Mouse (Mus musculus): ENCODE data around the gene Col10a1. TPM values are rescaled to one million over a fixed set of nuclear protein-coding genes. Genes with fewer than 3 reads are reported as not detected.
"Not testable (repeated sequence)": the region's sequence is repeated elsewhere in the genome, so short reads cannot be mapped to it uniquely, and the experiment has no call there.

Gene Col10a1
- polyA plus RNA-seq (2015; fragmentation: Nextera tagmentation; extraction: Ambion mirVana) = 0.12 and 0.20 TPM in 2 replicates

DNA sequence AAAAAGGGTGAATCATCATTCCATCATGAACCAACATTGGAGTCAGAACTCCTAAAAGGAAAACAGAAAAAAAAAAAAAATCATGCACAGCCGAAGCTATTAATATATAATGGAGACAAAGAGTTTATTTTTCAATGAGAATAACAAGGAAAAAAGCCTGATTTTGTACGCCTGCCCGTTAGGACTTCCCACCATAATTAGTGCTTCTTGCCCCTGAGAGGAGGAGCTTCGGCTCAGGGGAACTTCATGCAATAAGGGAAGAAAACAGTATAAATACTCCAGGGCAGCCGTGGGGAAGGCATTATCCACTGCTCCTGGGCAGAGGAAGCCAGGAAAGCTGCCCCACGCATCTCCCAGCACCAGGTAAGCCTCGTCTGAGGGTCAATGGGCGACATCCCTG, at the start of gene Col10a1:
TSS of gene Col10a1 (plus strand) at position 301 of the 400 bp plus-strand sequence.
- Histone ChIP-seq H3K4me1 (replicated peaks) (no peaks in the 10 kb centered on the region), H3K27ac (replicated peaks) (no peak within 1 kb of the TSS), H3K4me2 (no peak within 1 kb of the TSS), H3K4me3 (no peak within 1 kb of the TSS), H3K9ac (no peak within 1 kb of the TSS), H3K36me3 (no peaks in the 10 kb centered on the region), H3K27me3 (no peaks in the 10 kb centered on the region), H3K9me3 (no peaks in the 10 kb centered on the region)
- WGBS = 76% methylated on average over 8 of the region's 8 CpGs
- no peak for ATAC-seq (ENCODE audit: low FRiP score, low read depth)

DNA sequence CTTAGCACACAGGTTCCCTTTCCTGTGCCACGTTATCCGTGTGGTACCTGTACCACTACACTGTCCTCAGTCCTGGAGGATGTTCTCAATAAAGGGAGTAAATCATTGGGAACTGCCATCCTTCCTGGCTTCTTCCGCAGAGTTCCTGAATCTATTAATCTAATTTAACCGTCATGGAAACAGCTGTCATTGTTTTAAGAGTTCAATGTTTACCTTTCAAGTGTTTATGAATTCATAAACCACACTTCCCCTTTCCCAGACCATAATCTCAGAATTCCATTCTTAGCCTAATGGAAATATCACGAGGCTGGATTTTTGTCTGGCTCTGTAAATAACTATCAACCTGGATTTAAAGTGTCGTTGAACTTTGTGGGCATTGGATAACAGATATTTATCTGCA, 48.8 kb upstream of the Col10a1 start:
- WGBS = 81% methylated on average over 6 of the region's 6 CpGs

DNA sequence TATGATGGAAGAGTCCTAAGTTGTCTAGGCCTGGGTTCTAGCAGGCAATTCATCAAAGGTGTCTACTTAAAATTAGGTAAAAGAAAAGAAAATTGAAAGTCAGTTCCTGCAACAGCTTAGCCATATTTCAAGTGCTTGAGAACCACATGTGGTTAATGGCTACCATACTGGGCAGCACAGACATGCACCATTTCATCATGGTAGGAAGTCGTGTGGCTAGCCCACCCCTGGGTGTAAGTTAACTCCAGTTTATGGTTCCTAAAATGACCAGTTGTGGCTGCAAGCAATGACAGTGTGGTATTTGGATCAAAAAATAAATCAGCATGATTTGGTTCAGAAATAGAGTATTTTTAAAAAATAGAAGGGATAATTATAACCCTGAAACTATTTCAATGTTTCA, 47.9 kb upstream of the Col10a1 start:
- no peak for ATAC-seq (ENCODE audit: low FRiP score, low read depth)
- 69% methylated on average over 1 of the region's 1 CpGs for WGBS
- no peak overlapping the region for H3K9ac ChIP-seq

More for the DNA sequence above, 48.8 kb upstream of the Col10a1 start:
- Histone ChIP-seq H3K4me1 (replicated peaks) (no peaks in the 10 kb centered on the region), H3K9ac (no peak overlapping the region), H3K4me3 (no peak overlapping the region), H3K27ac (replicated peaks) (no peak overlapping the region), H3K9me3 (no peaks in the 10 kb centered on the region), H3K4me2 (no peak overlapping the region), H3K27me3 (no peaks in the 10 kb centered on the region), H3K36me3 (no peaks in the 10 kb centered on the region)
- no peak for ATAC-seq (ENCODE audit: low FRiP score, low read depth)

DNA sequence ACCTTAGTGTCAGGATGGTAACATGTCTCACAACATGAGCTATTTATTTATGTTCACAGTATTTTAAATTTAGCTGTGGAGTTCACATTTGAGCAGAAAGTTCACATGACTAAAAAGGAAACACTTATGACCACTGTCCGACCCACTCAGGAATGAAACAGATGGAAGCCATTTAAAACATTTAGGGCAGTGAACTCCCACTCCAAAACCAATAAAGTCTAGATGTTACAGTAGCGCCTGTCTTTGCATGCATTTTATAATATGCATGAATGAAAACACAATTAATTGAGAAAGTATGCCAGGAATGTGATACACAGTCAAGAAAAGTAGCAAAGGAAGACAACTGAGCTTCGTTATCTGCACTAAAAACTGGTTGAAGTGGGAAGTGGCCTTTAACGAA, 37.6 kb upstream of the Col10a1 start:
- H3K27ac ChIP-seq (replicated peaks) = no peak overlapping the region
- no peaks in the 10 kb centered on the region for H3K9me3 ChIP-seq
- no peak for ATAC-seq (ENCODE audit: low FRiP score, low read depth)
- 88% methylated on average over 4 of the region's 4 CpGs for WGBS
- no peak overlapping the region for H3K4me2 ChIP-seq
- H3K9ac ChIP-seq = no peak overlapping the region
- no peaks in the 10 kb centered on the region for H3K36me3 ChIP-seq
- no peaks in the 10 kb centered on the region for H3K27me3 ChIP-seq
- H3K4me1 ChIP-seq (replicated peaks) = no peaks in the 10 kb centered on the region
- no peak overlapping the region for H3K4me3 ChIP-seq

More for the DNA sequence above, 47.9 kb upstream of the Col10a1 start:
- no peak overlapping the region for H3K4me3 ChIP-seq
- no peak overlapping the region for H3K4me2 ChIP-seq
- no peaks in the 10 kb centered on the region for H3K27me3 ChIP-seq
- no peak overlapping the region for H3K27ac ChIP-seq (replicated peaks)
- H3K4me1 ChIP-seq (replicated peaks) = no peaks in the 10 kb centered on the region
- no peaks in the 10 kb centered on the region for H3K36me3 ChIP-seq
- no peaks in the 10 kb centered on the region for H3K9me3 ChIP-seq

DNA sequence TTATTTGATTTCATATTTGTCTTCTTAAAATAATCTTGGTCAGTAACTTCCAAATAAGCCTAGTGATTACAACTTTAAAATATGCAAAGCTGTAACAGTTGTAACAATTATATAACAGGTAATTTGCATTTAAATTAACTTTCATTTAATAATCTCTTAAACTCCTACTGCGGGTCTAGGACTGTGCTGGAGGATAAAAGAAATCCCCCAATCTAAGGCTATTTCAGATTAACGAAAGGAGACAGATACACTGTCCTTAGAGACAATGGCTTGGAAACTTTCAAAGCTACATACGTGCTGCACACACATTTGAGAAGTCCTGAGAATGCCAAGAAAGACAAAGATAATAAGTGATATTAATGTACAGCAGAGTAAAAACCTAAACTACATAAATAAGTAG, 31.5 kb upstream of the Col10a1 start:
- H3K36me3 ChIP-seq = no peaks in the 10 kb centered on the region
- no peak overlapping the region for H3K4me2 ChIP-seq
- WGBS = 70% methylated on average over 3 of the region's 3 CpGs
- H3K9ac ChIP-seq = no peak overlapping the region
- no peaks in the 10 kb centered on the region for H3K9me3 ChIP-seq
- H3K4me3 ChIP-seq = no peak overlapping the region
- ATAC-seq (ENCODE audit: low FRiP score, low read depth) = no peak
- H3K4me1 ChIP-seq (replicated peaks) = no peaks in the 10 kb centered on the region
- no peak overlapping the region for H3K27ac ChIP-seq (replicated peaks)
- no peaks in the 10 kb centered on the region for H3K27me3 ChIP-seq

DNA sequence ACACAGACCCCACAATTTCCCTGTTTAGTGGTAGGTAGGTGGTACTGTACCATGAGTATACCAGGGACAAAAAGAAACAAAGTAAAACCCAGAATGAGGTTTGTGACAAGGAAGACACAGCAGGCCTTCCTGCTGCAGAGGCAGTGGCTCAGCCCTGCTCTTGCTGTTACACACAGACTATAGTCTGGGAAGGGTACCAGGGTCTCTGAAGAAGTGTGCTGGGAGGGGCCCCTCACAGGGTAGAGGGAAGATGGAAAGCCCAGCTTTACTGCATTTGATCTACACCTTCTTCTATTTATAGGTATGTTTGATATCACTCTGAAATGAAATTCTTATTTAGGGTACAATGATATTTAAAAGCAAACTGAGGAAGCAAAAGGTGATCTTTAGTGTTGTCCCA, 26.0 kb upstream of the Col10a1 start:
- Histone ChIP-seq H3K36me3 (no peaks in the 10 kb centered on the region), H3K9me3 (no peaks in the 10 kb centered on the region), H3K4me2 (no peak overlapping the region), H3K27me3 (no peaks in the 10 kb centered on the region), H3K4me1 (replicated peaks) (no peaks in the 10 kb centered on the region), H3K27ac (replicated peaks) (no peak overlapping the region), H3K4me3 (no peak overlapping the region), H3K9ac (no peak overlapping the region)
- ATAC-seq (ENCODE audit: low FRiP score, low read depth) = no peak

DNA sequence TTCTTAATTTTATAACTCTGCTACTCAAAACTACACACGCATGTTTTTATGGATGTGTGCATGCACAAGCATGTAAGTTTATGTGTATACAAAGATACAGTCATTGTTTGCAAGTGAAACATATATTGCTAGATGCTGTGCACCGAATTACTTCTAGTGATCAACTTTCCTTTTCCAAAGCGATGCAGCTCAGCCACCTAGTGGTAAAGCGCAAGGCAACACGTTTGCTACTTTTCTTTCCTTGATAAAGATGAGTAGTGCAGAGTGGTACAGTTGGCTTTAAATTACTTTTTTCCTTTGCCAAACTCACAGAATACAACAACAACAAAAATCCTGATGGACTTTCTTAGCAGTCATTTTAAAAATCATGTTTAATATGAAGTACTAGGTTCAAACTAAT, 21.6 kb upstream of the Col10a1 start:
- Histone ChIP-seq H3K27me3 (no peaks in the 10 kb centered on the region), H3K4me2 (no peak overlapping the region), H3K9me3 (no peaks in the 10 kb centered on the region), H3K4me3 (no peak overlapping the region), H3K4me1 (replicated peaks) (no peaks in the 10 kb centered on the region), H3K9ac (no peak overlapping the region), H3K36me3 (no peaks in the 10 kb centered on the region), H3K27ac (replicated peaks) (no peak overlapping the region)
- WGBS = 69% methylated on average over 5 of the region's 5 CpGs
- no peak for ATAC-seq (ENCODE audit: low FRiP score, low read depth)

DNA sequence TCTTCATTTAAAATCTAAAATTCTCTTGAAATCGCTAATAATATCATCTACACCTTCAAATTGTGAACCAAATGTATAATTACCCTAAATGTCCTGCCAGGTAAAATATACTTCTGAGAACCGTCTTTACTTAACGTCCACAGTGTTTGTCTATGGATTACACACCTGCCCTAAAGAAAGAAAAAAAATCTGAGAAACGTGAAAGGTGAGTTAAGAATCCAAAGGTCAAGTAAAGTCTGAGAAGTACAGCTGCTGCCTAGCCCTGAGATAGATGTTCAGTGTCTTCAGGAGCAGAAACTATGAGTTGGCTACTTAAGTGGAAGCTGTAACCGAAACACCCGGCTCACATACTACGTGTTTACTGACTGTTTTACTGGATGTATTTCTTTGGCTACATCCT, 16.4 kb upstream of the Col10a1 start:
- no peak overlapping the region for H3K4me2 ChIP-seq
- no peak overlapping the region for H3K4me3 ChIP-seq
- no peak overlapping the region for H3K27ac ChIP-seq (replicated peaks)
- H3K9ac ChIP-seq = no peak overlapping the region
- H3K27me3 ChIP-seq = no peaks in the 10 kb centered on the region
- no peaks in the 10 kb centered on the region for H3K9me3 ChIP-seq
- ATAC-seq (ENCODE audit: low FRiP score, low read depth) = no peak
- 89% methylated on average over 7 of the region's 7 CpGs for WGBS
- no peaks in the 10 kb centered on the region for H3K36me3 ChIP-seq
- H3K4me1 ChIP-seq (replicated peaks) = no peaks in the 10 kb centered on the region

DNA sequence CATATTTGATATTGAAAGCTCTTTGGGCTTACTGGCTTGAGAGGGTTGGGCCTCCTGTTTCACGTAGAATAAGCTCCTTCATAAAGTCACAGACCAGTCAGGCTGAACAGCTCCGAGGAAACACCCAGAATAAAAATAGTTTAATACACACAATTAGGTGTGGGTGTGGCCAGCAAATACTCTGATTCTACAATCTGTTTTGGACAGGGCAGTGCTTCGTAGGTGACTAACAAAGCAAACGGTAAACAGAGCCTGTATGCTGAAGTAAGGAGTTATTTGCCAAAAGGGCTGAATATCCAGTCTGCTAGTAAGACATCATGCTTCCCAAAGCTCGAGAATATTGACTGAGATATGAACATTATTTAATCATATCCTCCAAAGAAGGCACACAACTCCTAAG, 4.1 kb upstream of the Col10a1 start:
- no peaks in the 10 kb centered on the region for H3K9me3 ChIP-seq
- no peaks in the 10 kb centered on the region for H3K4me1 ChIP-seq (replicated peaks)
- no peak for ATAC-seq (ENCODE audit: low FRiP score, low read depth)
- no peaks in the 10 kb centered on the region for H3K27me3 ChIP-seq
- WGBS = 88% methylated on average over 5 of the region's 5 CpGs
- H3K4me3 ChIP-seq = no peak overlapping the region
- H3K27ac ChIP-seq (replicated peaks) = no peak overlapping the region
- H3K36me3 ChIP-seq = no peaks in the 10 kb centered on the region
- H3K4me2 ChIP-seq = no peak overlapping the region
- H3K9ac ChIP-seq = no peak overlapping the region

DNA sequence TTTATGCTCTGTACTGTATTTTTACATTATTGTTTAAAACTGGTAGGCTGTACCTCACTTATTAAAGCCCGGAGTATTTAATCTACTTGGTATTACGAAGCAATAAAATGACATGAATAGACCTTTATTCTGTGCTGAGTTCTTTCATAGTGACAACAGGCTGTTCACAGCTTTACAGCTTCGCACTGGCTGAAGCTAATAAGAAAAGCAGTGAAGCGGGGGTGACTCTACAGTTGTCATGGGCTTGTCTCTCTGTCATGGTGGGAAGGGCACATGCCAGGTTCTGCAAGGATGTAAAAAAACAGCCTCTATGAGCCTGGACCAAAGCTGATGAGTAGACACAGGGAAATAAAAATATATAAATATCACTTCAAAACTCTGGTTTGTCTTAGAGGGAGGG, 7.2 kb downstream of the Col10a1 start:
- Histone ChIP-seq H3K27ac (replicated peaks) (no peak overlapping the region), H3K4me2 (no peak overlapping the region), H3K4me1 (replicated peaks) (no peaks in the 10 kb centered on the region), H3K27me3 (no peaks in the 10 kb centered on the region), H3K9me3 (no peaks in the 10 kb centered on the region), H3K9ac (no peak overlapping the region), H3K36me3 (no peaks in the 10 kb centered on the region), H3K4me3 (no peak overlapping the region)
- 61% methylated on average over 4 of the region's 4 CpGs for WGBS
- ATAC-seq (ENCODE audit: low FRiP score, low read depth) = no peak

DNA sequence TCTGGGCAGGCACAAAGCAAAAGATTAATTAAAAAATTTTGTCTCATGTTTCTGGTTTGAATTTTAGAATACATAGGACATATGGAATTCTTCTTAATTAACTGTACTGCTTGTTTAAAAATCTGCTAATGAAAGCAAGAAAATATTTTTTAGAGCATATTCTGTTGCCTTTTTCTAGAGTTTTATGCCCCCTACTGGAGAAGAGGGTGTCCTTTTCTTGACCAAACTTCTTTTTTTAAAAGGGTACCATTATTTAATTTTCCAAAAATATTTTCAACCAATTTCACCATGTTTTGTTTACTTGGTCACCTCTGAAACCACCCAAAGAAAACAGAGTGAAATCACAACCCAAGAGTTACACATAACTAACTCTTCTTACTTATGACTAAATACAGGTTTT, 9.5 kb downstream of the Col10a1 start:
- no peak overlapping the region for H3K9ac ChIP-seq
- no peaks in the 10 kb centered on the region for H3K36me3 ChIP-seq
- H3K4me1 ChIP-seq (replicated peaks) = no peaks in the 10 kb centered on the region
- H3K4me3 ChIP-seq = no peak overlapping the region
- H3K27ac ChIP-seq (replicated peaks) = no peak overlapping the region
- ATAC-seq (ENCODE audit: low FRiP score, low read depth) = no peak
- H3K4me2 ChIP-seq = no peak overlapping the region
- H3K27me3 ChIP-seq = no peaks in the 10 kb centered on the region
- H3K9me3 ChIP-seq = no peaks in the 10 kb centered on the region

DNA sequence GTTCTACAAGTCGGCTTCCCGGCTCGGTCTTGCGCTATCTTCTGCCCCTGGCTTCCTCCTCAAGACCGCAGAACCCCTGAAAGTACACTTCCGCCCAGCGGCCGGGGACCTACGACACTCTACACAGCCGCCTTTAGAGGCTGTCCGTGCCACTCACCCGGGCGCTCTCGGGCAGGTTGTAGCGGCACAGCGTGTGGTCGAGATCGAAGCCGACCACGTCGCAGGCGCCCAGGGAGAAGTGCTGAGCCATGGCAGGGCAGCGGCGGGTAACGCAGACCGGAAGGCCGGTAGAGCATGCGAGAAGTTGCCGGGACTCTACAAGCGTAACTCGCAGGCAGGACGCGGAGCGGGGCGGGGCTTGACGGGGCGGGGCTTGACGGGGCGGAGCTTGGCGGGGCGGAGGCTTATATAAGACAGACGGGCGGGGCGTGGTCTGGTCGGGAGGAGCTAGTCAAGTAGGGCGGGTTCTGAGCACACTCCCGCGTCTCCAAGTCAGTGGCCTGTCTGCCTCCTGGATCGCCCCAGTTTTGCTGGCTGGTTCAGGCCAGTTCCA, 28.5 kb downstream of the Col10a1 start, which contains the start of gene Nt5dc1:
TSS of gene Nt5dc1 (minus strand) at position 349 of the 553 bp plus-strand sequence.
- Histone ChIP-seq H3K4me3 (peak within 1 kb of the TSS; percentile 66), H3K4me2 (peak within 1 kb of the TSS; percentile 69), H3K9ac (peak within 1 kb of the TSS; percentile 49), H3K27me3 (no peaks in the 10 kb centered on the region), H3K36me3 (no peaks in the 10 kb centered on the region), H3K27ac (replicated peaks) (peak within 1 kb of the TSS; percentile 67), H3K9me3 (no peaks in the 10 kb centered on the region), H3K4me1 (replicated peaks) (peaks cover 5% of the 10 kb centered on the region; the same call in 1 of the 2 replicates)
- WGBS = under 1% methylated on average over 49 of the region's 49 CpGs
- peak; percentile 98 for ATAC-seq (ENCODE audit: low FRiP score, low read depth)

DNA sequence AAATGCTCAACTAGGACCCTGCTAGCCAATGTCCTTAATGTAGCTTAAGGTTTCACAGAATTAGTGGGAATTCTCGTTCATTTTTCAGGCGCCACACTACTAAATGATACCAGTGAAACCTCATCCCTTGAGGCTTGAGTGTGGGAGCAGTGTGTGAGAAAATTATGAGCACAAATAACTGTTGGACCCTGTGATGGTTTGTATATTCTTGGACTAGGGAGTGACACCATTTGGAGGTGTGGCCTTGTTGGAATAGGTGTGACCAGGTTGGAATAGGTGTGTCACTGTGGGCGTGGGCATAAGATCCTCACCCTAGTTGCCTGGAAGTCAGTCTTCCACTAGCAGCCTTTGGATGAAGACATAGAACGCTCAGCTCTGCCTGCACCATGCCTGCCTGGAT, 29.0 kb downstream of the Col10a1 start:
- Histone ChIP-seq H3K4me3 (peak overlapping the region; percentile 66), H3K9ac (peak overlapping the region; percentile 49), H3K4me2 (peak overlapping the region; percentile 69)
- not testable (repeated sequence) for H3K36me3 ChIP-seq; H3K27me3 ChIP-seq; H3K4me1 ChIP-seq (replicated peaks); ATAC-seq (ENCODE audit: low FRiP score, low read depth); H3K27ac ChIP-seq (replicated peaks); H3K9me3 ChIP-seq
- 80% methylated on average over 4 of the region's 4 CpGs for WGBS
